Mouse (Mus musculus): ENCODE measurements at regions not wholly inside any gene's neighbourhood (a gene's known extent, or its start where the extent isn't known, plus 50 kb on each side); places are given as distances from the start of the nearest gene placed in this dataset.

DNA sequence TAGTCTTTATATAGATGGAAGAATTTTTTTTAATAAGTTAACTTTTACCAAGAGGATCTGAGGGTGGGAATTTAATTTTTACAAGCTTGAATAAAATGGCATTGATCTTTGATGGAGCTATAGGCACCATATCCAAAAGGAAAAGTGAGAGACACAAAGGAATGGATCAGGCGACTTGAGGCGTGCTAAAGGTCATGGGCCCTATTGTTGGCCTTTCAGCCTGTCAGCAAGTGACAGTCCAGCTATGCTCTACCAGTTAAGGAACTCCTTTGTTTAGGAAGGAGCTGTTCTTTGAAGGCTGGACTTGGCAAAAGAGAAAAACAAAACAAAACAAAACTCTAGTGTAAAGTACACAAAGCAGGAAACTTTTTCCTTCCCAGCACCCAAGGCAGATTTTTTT lies 403.8 kb downstream of the Tmem161b start:
- Histone ChIP-seq H3K9me3 (replicated peaks; ENCODE audit: low read length) (no peaks in the 10 kb centered on the region), H3K36me3 (ENCODE audit: insufficient read depth, low read length) (no peaks in the 10 kb centered on the region), H3K4me1 (replicated peaks; ENCODE audit: insufficient read depth, low read length) (no peaks in the 10 kb centered on the region), H3K27ac (no peak overlapping the region), H3K27me3 (ENCODE audit: insufficient read depth, low read length) (no peaks in the 10 kb centered on the region), H3K4me2 (ENCODE audit: low read length) (no peak overlapping the region), H3K9ac (ENCODE audit: low read depth, low read length) (no peak overlapping the region), H3K4me3 (replicated peaks; ENCODE audit: low read depth, low read length) (no peak overlapping the region)
- no peak for TF ChIP-seq CTCF (IDR thresholded peaks at IDR 0.05; ENCODE audit: low read depth)
- 48% methylated on average over 2 of the region's 2 CpGs for WGBS
- no peak for ATAC-seq (replicated peaks; ENCODE audit: low FRiP score, low read depth)
- no peak for DNase-seq (ENCODE audit: low spot score)

DNA sequence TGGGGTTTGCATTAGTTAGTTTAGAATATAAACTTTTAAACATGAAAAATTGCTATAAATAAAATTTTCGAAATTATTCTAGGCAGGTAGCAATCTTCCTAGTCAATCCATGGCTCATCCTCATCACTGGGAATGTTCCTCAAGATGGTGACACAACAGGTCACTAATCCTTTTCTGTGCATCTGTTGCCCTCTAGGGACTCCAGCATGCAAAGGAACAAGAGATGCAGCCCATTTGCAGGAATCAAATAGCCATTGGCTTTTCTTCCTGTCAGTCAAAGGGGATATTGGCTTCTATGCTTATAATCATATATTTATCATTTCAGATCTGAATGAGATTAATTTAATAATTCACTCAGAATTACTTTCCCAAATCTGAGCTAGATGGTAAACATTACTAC lies 404.3 kb downstream of the Tmem161b start:
- H3K9me3 ChIP-seq (replicated peaks; ENCODE audit: low read length), result no peaks in the 10 kb centered on the region
- DNase-seq (ENCODE audit: low spot score), result no peak
- H3K4me2 ChIP-seq (ENCODE audit: low read length), result no peak overlapping the region
- TF ChIP-seq CTCF (IDR thresholded peaks at IDR 0.05; ENCODE audit: low read depth), result peak; percentile 24; the same call in 1 of the 2 replicates
- H3K9ac ChIP-seq (ENCODE audit: low read depth, low read length), result no peak overlapping the region
- no peak overlapping the region for H3K27ac ChIP-seq
- no peak overlapping the region for H3K4me3 ChIP-seq (replicated peaks; ENCODE audit: low read depth, low read length)
- no peak for ATAC-seq (replicated peaks; ENCODE audit: low FRiP score, low read depth)
- no peaks in the 10 kb centered on the region for H3K4me1 ChIP-seq (replicated peaks; ENCODE audit: insufficient read depth, low read length)
- no peaks in the 10 kb centered on the region for H3K27me3 ChIP-seq (ENCODE audit: insufficient read depth, low read length)
- 61% methylated on average over 1 of the region's 1 CpGs for WGBS
- no peaks in the 10 kb centered on the region for H3K36me3 ChIP-seq (ENCODE audit: insufficient read depth, low read length)

DNA sequence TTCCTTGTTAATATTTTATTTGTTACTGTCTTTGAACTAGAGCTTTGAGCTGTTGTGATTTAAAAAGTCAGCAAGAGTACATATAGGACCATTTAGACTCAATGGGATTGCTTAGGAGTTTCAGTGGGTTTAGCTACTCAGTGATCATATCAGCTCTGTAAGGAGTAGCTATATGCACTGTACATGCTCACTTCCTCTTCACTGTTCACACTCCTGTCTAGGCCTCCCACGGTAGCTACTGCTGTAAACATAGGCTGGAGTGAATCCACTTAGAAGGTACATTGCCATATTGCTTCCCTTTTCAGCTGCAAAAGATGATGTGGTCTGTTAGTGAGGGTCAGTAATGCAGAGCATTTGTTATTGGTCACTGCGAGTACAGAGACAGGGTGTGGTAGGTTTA lies 408.6 kb downstream of the Tmem161b start:
- no peaks in the 10 kb centered on the region for H3K36me3 ChIP-seq (ENCODE audit: insufficient read depth, low read length)
- no peak overlapping the region for H3K4me2 ChIP-seq (ENCODE audit: low read length)
- ATAC-seq (replicated peaks; ENCODE audit: low FRiP score, low read depth) (no peak), DNase-seq (ENCODE audit: low spot score) (no peak)
- no peaks in the 10 kb centered on the region for H3K27me3 ChIP-seq (ENCODE audit: insufficient read depth, low read length)
- no peak overlapping the region for H3K9ac ChIP-seq (ENCODE audit: low read depth, low read length)
- H3K4me3 ChIP-seq (replicated peaks; ENCODE audit: low read depth, low read length), result no peak overlapping the region
- 77% methylated on average over 2 of the region's 2 CpGs for WGBS
- no peak for TF ChIP-seq CTCF (IDR thresholded peaks at IDR 0.05; ENCODE audit: low read depth)
- no peak overlapping the region for H3K27ac ChIP-seq
- no peaks in the 10 kb centered on the region for H3K4me1 ChIP-seq (replicated peaks; ENCODE audit: insufficient read depth, low read length)
- H3K9me3 ChIP-seq (replicated peaks; ENCODE audit: low read length), result no peaks in the 10 kb centered on the region

DNA sequence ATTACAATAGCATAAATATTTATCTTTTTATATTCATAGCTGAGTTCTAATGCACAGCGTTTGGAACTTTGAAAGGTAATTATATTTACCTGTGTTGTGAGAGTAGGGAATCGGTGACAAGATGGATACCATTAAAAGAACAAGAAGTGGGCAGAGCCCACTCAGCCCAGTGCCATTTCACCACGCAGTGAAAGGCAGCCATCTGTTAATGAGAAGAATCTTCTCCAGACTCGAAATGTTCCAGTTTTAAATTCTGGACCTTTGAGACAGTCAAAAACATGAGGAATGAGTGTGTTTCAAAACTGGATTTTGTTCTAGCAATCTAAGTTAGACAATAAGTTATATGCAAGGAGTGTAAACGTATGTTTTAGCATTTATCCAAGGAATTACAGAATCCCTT lies 410.4 kb downstream of the Tmem161b start:
- no peaks in the 10 kb centered on the region for H3K9me3 ChIP-seq (replicated peaks; ENCODE audit: low read length)
- no peak for TF ChIP-seq CTCF (IDR thresholded peaks at IDR 0.05; ENCODE audit: low read depth)
- H3K27ac ChIP-seq, result no peak overlapping the region
- H3K4me2 ChIP-seq (ENCODE audit: low read length), result no peak overlapping the region
- no peaks in the 10 kb centered on the region for H3K36me3 ChIP-seq (ENCODE audit: insufficient read depth, low read length)
- H3K27me3 ChIP-seq (ENCODE audit: insufficient read depth, low read length), result no peaks in the 10 kb centered on the region
- no peaks in the 10 kb centered on the region for H3K4me1 ChIP-seq (replicated peaks; ENCODE audit: insufficient read depth, low read length)
- no peak overlapping the region for H3K9ac ChIP-seq (ENCODE audit: low read depth, low read length)
- DNase-seq (ENCODE audit: low spot score) (no peak), ATAC-seq (replicated peaks; ENCODE audit: low FRiP score, low read depth) (no peak)
- WGBS, result 79% methylated on average over 5 of the region's 5 CpGs
- H3K4me3 ChIP-seq (replicated peaks; ENCODE audit: low read depth, low read length), result no peak overlapping the region

DNA sequence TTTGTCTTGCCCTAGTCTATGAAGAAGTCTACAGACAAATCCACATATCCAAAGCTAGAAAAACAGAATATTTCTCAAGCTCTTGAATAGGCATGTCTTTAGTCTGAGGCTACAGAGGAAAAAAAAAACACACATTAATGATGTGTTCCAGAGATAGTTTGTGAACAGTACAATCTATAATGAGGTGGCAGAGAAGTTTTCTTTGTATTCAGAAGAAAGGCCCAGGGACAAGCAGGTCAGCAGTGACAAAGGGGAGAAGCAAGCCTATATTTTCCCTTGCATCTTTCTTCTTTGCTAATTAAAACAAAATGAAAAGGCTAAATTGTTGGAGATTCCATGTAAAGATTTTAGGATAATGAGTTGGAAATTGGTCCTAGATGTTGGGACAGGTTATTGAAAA lies 414.7 kb downstream of the Tmem161b start:
- Histone ChIP-seq H3K36me3 (ENCODE audit: insufficient read depth, low read length) (no peaks in the 10 kb centered on the region), H3K4me3 (replicated peaks; ENCODE audit: low read depth, low read length) (no peak overlapping the region), H3K9ac (ENCODE audit: low read depth, low read length) (no peak overlapping the region), H3K4me1 (replicated peaks; ENCODE audit: insufficient read depth, low read length) (no peaks in the 10 kb centered on the region), H3K4me2 (ENCODE audit: low read length) (no peak overlapping the region), H3K27me3 (ENCODE audit: insufficient read depth, low read length) (no peaks in the 10 kb centered on the region), H3K9me3 (replicated peaks; ENCODE audit: low read length) (no peaks in the 10 kb centered on the region), H3K27ac (no peak overlapping the region)
- no peak for DNase-seq (ENCODE audit: low spot score)
- no peak for TF ChIP-seq CTCF (IDR thresholded peaks at IDR 0.05; ENCODE audit: low read depth)
- ATAC-seq (replicated peaks; ENCODE audit: low FRiP score, low read depth), result no peak

DNA sequence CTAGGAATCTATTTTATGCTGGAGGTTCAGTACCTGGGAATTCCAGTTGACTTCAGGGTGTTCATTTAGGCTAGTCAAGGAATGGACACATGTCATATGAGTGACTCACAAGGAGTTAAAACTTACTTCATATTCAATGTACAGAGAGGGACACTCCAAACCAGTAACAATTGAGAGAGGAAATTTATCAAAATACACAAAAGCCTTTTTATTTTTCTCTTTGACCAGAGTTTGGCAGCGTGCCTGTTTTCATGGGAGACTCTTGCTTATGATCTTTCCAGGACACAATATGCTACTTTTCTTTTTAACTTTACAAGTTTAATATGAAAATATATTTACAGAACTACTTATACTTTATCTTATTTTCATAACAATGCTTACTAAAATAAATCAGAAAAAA lies 415.5 kb downstream of the Tmem161b start:
- no peak for TF ChIP-seq CTCF (IDR thresholded peaks at IDR 0.05; ENCODE audit: low read depth)
- Histone ChIP-seq H3K4me1 (replicated peaks; ENCODE audit: insufficient read depth, low read length) (no peaks in the 10 kb centered on the region), H3K9ac (ENCODE audit: low read depth, low read length) (no peak overlapping the region), H3K27ac (no peak overlapping the region), H3K4me3 (replicated peaks; ENCODE audit: low read depth, low read length) (no peak overlapping the region), H3K36me3 (ENCODE audit: insufficient read depth, low read length) (no peaks in the 10 kb centered on the region), H3K4me2 (ENCODE audit: low read length) (no peak overlapping the region), H3K27me3 (ENCODE audit: insufficient read depth, low read length) (no peaks in the 10 kb centered on the region), H3K9me3 (replicated peaks; ENCODE audit: low read length) (no peaks in the 10 kb centered on the region)
- ATAC-seq (replicated peaks; ENCODE audit: low FRiP score, low read depth) (no peak), DNase-seq (ENCODE audit: low spot score) (no peak)
- 74% methylated on average over 1 of the region's 1 CpGs for WGBS

DNA sequence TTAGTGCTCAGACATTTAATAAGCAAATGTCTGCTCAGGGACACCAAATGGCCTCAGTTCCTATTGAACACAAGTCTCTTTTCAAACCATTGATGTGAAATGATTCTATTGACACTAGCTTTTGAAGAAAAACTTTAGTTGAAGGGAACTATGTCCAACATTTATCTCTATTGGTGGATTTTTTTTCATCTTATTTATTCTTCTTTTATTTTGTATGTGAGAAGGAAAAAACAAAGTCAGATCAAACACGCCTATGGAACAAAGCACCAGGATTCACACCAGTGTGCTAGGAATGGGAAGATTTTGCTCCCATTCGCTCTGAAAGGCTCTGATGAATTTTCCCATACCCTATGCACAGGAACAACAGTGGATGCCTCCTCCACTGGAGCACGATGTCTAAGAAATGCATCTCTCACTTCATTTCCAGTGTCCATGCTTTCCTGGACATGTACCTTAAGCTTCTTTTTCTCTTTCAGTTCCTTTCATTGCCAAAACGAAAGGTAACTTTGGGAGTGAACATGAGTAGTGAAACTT lies 416.4 kb downstream of the Tmem161b start:
- no peak for ATAC-seq (replicated peaks; ENCODE audit: low FRiP score, low read depth)
- no peak for TF ChIP-seq CTCF (IDR thresholded peaks at IDR 0.05; ENCODE audit: low read depth)

More for the DNA sequence above, 416.4 kb downstream of the Tmem161b start:
- WGBS, result 75% methylated on average over 4 of the region's 4 CpGs
- no peaks in the 10 kb centered on the region for H3K4me1 ChIP-seq (replicated peaks; ENCODE audit: insufficient read depth, low read length)
- H3K4me3 ChIP-seq (replicated peaks; ENCODE audit: low read depth, low read length), result no peak overlapping the region
- no peaks in the 10 kb centered on the region for H3K9me3 ChIP-seq (replicated peaks; ENCODE audit: low read length)
- no peak overlapping the region for H3K9ac ChIP-seq (ENCODE audit: low read depth, low read length)
- H3K27me3 ChIP-seq (ENCODE audit: insufficient read depth, low read length), result no peaks in the 10 kb centered on the region
- no peak for DNase-seq (ENCODE audit: low spot score)
- H3K4me2 ChIP-seq (ENCODE audit: low read length), result no peak overlapping the region
- H3K27ac ChIP-seq, result no peak overlapping the region
- H3K36me3 ChIP-seq (ENCODE audit: insufficient read depth, low read length), result no peaks in the 10 kb centered on the region
